Mouse (Mus musculus): Measurements from ENCODE around the gene Sept10. TPM values are rescaled to one million over a fixed set of nuclear protein-coding genes. Genes with fewer than 3 reads are reported as not detected.

Sept10 gene
- polyA plus RNA-seq, 1 experiment from 2014 or later, result 47.3 TPM

- CTCF ChIA-PET, result interaction anchor here (1.1 to 3.8 kb wide), 2 partner anchors 121 to 184 kb away, joined by 4 to 16 read pairs; no protein-coding TSS in a partner anchor
- DNase-seq (ENCODE audit: low read depth, low spot score) (no peak), ATAC-seq (no peak)
- no peak for TF ChIP-seq CTCF (IDR thresholded peaks at IDR 0.05)
- POLR2A ChIA-PET, result no interaction called here
- H3K27me3 ChIP-seq, result no peaks in the 10 kb centered on the region
- in situ Hi-C loops (cut with MboI; ENCODE audit: low pct_unique_long_range_greater_than_20kb), result no loop called here
These were observed 50.6 kb downstream of the Sept10 start for GRCm38 (mm10) chr10:59171042-59171441.

- TF ChIP-seq CTCF (IDR thresholded peaks at IDR 0.05), result peak; percentile 88
- ChIA-PET POLR2A (interaction anchor here (0.6 kb wide), 1 partner anchor 72 kb away, joined by 3 read pairs; no protein-coding TSS in a partner anchor), CTCF (interaction anchor here (0.7 to 4.9 kb wide), 9 partner anchors 9 to 130 kb away, joined by 3 to 36 read pairs (median 5); no protein-coding TSS in a partner anchor)
- no peaks in the 10 kb centered on the region for H3K27me3 ChIP-seq
- in situ Hi-C loops (cut with MboI; ENCODE audit: low pct_unique_long_range_greater_than_20kb), result loop anchor here (5.0 to 10.0 kb wide), 3 partner anchors 121 to 698 kb away; no protein-coding TSS in a partner anchor
- DNase-seq (ENCODE audit: low read depth, low spot score), result no peak
- ATAC-seq, result no peak
These were observed 55.3 kb downstream of the Sept10 start for GRCm38 (mm10) chr10:59166104-59166944.

GRCm38 (mm10) chr10:59162185-59162897 is 59.3 kb downstream of the Sept10 start:
- no peaks in the 10 kb centered on the region for H3K27me3 ChIP-seq
- DNase-seq (ENCODE audit: low read depth, low spot score) (no peak), ATAC-seq (no peak)
- ChIA-PET POLR2A (no interaction called here), CTCF (interaction anchor here (4.9 kb wide), 1 partner anchor 12 kb away, joined by 36 read pairs; no protein-coding TSS in a partner anchor)
- in situ Hi-C loops (cut with MboI; ENCODE audit: low pct_unique_long_range_greater_than_20kb), result loop anchor here (10.0 kb wide), 1 partner anchor 702 kb away; no protein-coding TSS in a partner anchor
- TF ChIP-seq CTCF (IDR thresholded peaks at IDR 0.05), result no peak

DNA sequence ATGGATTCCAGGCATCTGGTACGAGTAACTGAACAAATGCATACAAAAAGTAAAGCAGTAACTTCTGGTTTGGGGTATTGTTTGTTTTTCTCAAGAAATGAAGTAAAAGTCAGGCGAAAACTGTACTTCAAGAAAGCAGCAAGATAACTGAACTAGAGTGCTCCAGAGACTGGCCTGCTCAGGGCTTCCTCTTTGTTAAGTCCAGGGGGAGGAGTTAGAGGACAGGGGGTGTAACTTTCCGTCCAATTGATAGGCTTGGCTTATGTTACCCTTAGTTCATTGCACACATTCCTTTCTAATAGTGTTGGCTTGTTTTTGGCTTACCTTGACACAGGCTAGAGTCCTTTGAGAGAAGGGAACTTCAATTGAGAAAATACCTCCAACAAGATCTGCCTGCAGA is 63.0 kb downstream of the Sept10 start:
- no peak for DNase-seq (ENCODE audit: low read depth, low spot score)
- ChIA-PET CTCF (interaction anchor here (1.8 kb wide), 1 partner anchor 9 kb away, joined by 4 read pairs; no protein-coding TSS in a partner anchor), POLR2A (no interaction called here)
- TF ChIP-seq CTCF (IDR thresholded peaks at IDR 0.05), result no peak
- no peaks in the 10 kb centered on the region for H3K27me3 ChIP-seq
- ATAC-seq, result no peak
- in situ Hi-C loops (cut with MboI; ENCODE audit: low pct_unique_long_range_greater_than_20kb), result no loop called here

DNA sequence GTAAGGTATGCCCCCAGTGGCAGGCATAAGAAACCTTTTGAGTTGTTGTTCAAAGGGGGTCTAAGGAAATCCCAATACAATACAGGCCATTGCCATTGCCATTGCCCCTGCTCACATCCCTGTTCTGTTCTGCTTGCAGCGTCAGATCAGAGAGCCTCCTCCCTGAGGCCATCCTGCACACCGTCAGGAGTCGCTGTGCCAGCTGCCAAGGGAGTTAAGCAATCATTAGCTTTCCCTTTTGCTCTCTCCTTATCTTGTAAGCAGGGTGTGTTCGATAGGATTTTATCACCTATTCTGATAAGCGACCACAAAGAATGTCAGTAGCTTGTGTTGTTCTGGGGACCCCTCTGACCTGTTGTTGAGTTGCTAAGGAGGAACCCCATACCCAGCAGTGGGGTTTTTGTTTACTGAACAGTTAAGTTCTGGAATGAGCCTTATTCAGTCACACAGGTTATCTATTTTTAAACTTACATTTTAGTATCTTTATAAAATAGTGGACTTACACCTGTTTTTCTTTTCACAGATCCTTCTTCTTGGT is 69.0 kb downstream of the Sept10 start:
- no peak for TF ChIP-seq CTCF (IDR thresholded peaks at IDR 0.05)
- DNase-seq (ENCODE audit: low read depth, low spot score), result no peak
- in situ Hi-C loops (cut with MboI; ENCODE audit: low pct_unique_long_range_greater_than_20kb), result no loop called here
- CTCF ChIA-PET, result no interaction called here
- ATAC-seq, result no peak
- POLR2A ChIA-PET, result no interaction called here
- H3K27me3 ChIP-seq, result no peaks in the 10 kb centered on the region

DNA sequence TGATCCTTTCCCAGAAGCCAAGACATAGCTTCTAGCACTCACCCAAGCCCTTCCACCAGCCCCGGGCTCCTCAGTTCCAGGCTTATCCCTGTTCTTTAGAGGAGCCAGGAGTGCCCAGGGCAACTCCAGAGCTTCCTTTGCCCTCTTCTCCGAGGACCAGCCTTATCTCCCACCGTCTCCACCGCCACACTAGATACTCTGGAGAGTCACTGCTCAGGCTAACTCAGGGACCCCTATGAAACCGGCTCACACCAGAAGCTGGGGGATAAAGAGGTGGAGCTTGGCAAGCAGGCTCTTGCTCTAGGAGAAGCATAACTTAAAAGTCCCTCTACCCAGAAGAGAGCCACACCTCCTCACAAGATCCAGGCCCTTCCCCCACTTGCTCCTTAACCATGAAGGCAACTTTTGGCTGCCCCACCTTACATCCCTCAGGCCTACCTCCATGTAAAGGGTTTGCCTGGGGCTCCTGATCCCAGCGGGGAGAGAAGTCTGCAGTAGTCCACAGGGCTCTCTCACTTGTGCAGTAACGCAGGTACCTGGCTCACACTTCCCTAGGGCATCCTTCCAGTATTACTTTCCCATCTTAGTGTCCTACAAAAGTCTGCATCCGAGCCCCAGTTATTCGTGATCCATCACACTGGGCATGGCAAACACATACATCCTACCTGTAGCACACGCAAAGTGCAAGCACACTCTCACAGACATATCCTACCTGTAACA is 70.5 kb downstream of the Sept10 start:
- ChIA-PET CTCF (interaction anchor here (0.9 to 2.4 kb wide), 8 partner anchors 10 to 74 kb away, joined by 3 to 36 read pairs (median 6); no protein-coding TSS in a partner anchor), POLR2A (interaction anchor here (1.3 kb wide), 1 partner anchor 71 kb away, joined by 3 read pairs; no protein-coding TSS in a partner anchor)
- no peaks in the 10 kb centered on the region for H3K27me3 ChIP-seq
- ATAC-seq (no peak), DNase-seq (ENCODE audit: low read depth, low spot score) (no peak)
- no peak for TF ChIP-seq CTCF (IDR thresholded peaks at IDR 0.05)
- in situ Hi-C loops (cut with MboI; ENCODE audit: low pct_unique_long_range_greater_than_20kb), result no loop called here

- POLR2A ChIA-PET, result interaction anchor here (0.7 to 1.3 kb wide), 2 partner anchors 73 to 519 kb away, joined by 3 read pairs; no protein-coding TSS in a partner anchor
- ATAC-seq, result peak; percentile 79
- no peak for DNase-seq (ENCODE audit: low read depth, low spot score)
These were observed 71.7 kb downstream of the Sept10 start for GRCm38 (mm10) chr10:59149956-59150383.

GRCm38 (mm10) chr10:59133478-59134009 is 88.1 kb downstream of the Sept10 start:
- ATAC-seq (no peak), DNase-seq (ENCODE audit: low read depth, low spot score) (no peak)
- in situ Hi-C loops (cut with MboI; ENCODE audit: low pct_unique_long_range_greater_than_20kb), result no loop called here
- H3K27me3 ChIP-seq, result no peaks in the 10 kb centered on the region
- POLR2A ChIA-PET, result no interaction called here
- no peak for TF ChIP-seq CTCF (IDR thresholded peaks at IDR 0.05)
- CTCF ChIA-PET, result interaction anchor here (1.0 to 1.1 kb wide), 2 partner anchors 10 to 16 kb away, joined by 3 read pairs; no protein-coding TSS in a partner anchor

More at GRCm38 (mm10) chr10:59149956-59150383, 71.7 kb downstream of the Sept10 start:
- H3K27me3 ChIP-seq, result no peaks in the 10 kb centered on the region
- CTCF ChIA-PET, result interaction anchor here (0.6 to 2.4 kb wide), 21 partner anchors 9 to 338 kb away, joined by 3 to 36 read pairs (median 4); no protein-coding TSS in a partner anchor
- in situ Hi-C loops (cut with MboI; ENCODE audit: low pct_unique_long_range_greater_than_20kb), result loop anchor here (5.0 kb wide), 2 partner anchors 38 to 338 kb away; partner anchors contain the start of gene Sh3rf3
- peak; percentile 80 for TF ChIP-seq CTCF (IDR thresholded peaks at IDR 0.05)

DNA sequence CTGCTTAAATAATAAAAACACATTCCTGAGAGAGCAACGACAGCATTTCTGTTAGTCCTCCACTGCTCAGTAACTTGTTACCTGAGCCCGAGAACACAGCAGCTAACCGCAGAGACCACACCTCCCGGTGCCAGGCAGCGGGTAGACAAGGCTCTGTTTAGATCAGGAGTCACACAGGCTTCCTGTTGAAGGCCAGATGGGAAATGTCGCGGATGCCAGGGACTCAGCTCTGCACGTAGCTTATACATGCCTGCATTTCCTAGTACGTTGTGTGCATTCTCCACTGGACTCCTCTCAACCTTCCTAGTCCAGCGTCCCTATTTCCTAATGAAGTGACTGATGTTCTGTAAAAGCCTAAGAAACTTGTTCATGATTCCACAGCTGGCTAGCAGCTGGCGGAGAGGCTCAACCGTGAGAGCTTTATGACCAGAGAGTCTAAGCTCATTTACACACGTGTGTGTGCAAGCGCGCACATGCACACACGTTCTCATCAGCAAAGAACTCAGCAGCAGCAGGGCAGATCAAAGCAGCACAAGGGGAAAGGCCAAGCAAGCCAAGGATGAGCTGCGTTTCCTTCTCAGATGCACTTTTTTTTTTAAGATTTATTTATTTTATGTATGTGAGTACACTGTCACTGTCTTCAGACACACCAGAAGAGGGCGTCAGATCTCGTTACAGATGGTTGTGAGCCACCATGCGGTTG is 89.6 kb downstream of the Sept10 start:
- ATAC-seq (no peak), DNase-seq (ENCODE audit: low read depth, low spot score) (no peak)
- CTCF ChIA-PET, result no interaction called here
- TF ChIP-seq CTCF (IDR thresholded peaks at IDR 0.05), result no peak
- H3K27me3 ChIP-seq, result no peaks in the 10 kb centered on the region
- POLR2A ChIA-PET, result no interaction called here
- in situ Hi-C loops (cut with MboI; ENCODE audit: low pct_unique_long_range_greater_than_20kb), result no loop called here

Data from Patski (cell line).